Mouse (Mus musculus) embryonic facial prominence, embryonic 11.5 days (tissue): ENCODE measurements at regions not wholly inside any gene's neighbourhood (a gene's known extent, or its start where the extent isn't known, plus 50 kb on each side); places are given as distances from the start of the nearest gene placed in this dataset.

Source experiments
- ATAC-seq: fragments of 200-750 bp; cut with Nextera tagmentation; replicated peaks from 2 replicates; pipeline ENCODE4 v1.8.0; 2017; ENCODE audit warnings: low read depth; ENCODE audit not compliant: insufficient number of reproducible peaks, low FRiP score, low TSS enrichment
- DNase-seq: peaks from one replicate; pipeline ENCODE4 v3.0.0-alpha.2; 2015; ENCODE audit warnings: low spot score
- H3K27ac ChIP-seq: fragments of 300-500 bp; sonication (generic); replicated peaks from 2 replicates; pipeline ENCODE4 v1.5.1; 2014; ENCODE audit warnings: mild to moderate bottlenecking, low read depth, low read length, control low read depth
- H3K27me3 ChIP-seq: fragments of 300-500 bp; sonication (generic); 2 replicates; pipeline ENCODE4 v1.6.1; 2014; ENCODE audit warnings: mild to moderate bottlenecking, low read length, moderate library complexity, mixed read lengths; ENCODE audit not compliant: control insufficient read depth, insufficient read depth
- H3K36me3 ChIP-seq: fragments of 300-500 bp; sonication (generic); replicated peaks from 2 replicates; pipeline ENCODE4 v1.6.1; 2014; ENCODE audit warnings: low read depth, mild to moderate bottlenecking, low read length, moderate library complexity, mixed read lengths; ENCODE audit not compliant: control insufficient read depth, insufficient read depth
- H3K4me1 ChIP-seq: fragments of 300-500 bp; sonication (generic); 2 replicates; pipeline ENCODE4 v1.6.1; 2014; ENCODE audit warnings: low read length, mixed read lengths; ENCODE audit not compliant: control insufficient read depth, insufficient read depth
- H3K4me2 ChIP-seq: fragments of 300-500 bp; sonication (generic); 2 replicates; pipeline ENCODE4 v1.6.1; 2014; ENCODE audit warnings: low read depth, mild to moderate bottlenecking, control low read depth, low read length, moderate library complexity
- H3K4me3 ChIP-seq: fragments of 300-500 bp; sonication (generic); 2 replicates; pipeline ENCODE4 v1.5.1; 2014; ENCODE audit warnings: low read depth, low read length, control low read depth
- H3K9ac ChIP-seq: fragments of 300-500 bp; sonication (generic); replicated peaks from 2 replicates; pipeline ENCODE4 v1.6.1; 2014; ENCODE audit warnings: mild to moderate bottlenecking, control low read depth, low read length
- H3K9me3 ChIP-seq: fragments of 300-500 bp; sonication (generic); replicated peaks from 2 replicates; pipeline ENCODE4 v1.6.1; 2016; ENCODE audit warnings: mild to moderate bottlenecking, low read length, inconsistent platforms, mixed read lengths; ENCODE audit not compliant: control insufficient read depth
- WGBS: fragments of 180-500 bp; shearing (Covaris S2); extraction: QIAGEN DNeasy Blood & Tissue Kit; methylation state at CpG from one replicate; pipeline ENCODE4 v1.1.7; 2014; 5-methylcytosine and 5-hydroxymethylcytosine counted together

DNA sequence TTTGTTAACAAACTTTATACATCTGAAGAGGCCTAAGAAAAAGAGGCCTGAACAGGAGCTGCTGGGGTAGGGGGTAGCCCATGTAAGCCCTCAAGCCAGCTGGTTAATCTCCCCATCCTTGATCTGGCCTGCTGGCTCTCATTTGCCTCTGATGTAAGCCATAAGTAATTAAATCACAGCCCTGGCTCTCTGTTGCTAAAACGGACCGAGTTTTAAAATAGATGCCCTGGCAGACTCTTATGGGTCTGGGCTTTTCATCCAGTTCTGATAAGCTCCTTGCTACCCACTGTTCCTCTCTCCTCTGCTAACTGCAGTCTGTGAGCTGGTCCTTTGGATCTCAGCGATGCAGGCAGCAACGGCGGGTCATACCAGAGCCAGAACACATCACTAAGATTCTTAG is 259.3 kb upstream of the Gria1 start:
- Histone ChIP-seq H3K36me3 (no peaks in the 10 kb centered on the region), H3K4me3 (no peak overlapping the region), H3K4me1 (no peaks in the 10 kb centered on the region), H3K4me2 (no peak overlapping the region), H3K9ac (no peak overlapping the region), H3K27ac (no peak overlapping the region), H3K9me3 (no peaks in the 10 kb centered on the region), H3K27me3 (no peaks in the 10 kb centered on the region)
- no peak for ATAC-seq
- 49% methylated on average over 5 of the region's 5 CpGs for WGBS
- DNase-seq = no peak

DNA sequence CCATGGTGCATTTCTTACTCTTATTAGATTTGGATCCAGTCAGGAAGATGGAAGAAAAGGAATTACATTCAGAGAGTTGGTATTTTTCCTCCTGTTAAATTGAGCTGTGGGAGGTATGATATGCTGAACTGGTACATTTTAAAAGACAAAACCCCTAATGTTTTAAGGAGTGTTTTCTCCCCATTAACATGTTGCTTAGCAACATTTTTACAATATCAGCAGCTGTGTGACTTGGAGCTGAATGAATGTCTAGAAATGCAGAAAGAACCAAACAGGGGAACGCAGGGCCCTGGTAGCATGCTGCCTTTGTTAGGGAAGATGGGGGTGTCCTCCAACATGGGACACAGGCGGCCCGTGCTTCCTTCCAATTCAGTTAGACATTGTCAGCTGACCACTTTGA is 257.5 kb upstream of the Gria1 start:
- WGBS = 85% methylated on average over 3 of the region's 3 CpGs
- Histone ChIP-seq H3K4me3 (no peak overlapping the region), H3K27ac (no peak overlapping the region)

DNA sequence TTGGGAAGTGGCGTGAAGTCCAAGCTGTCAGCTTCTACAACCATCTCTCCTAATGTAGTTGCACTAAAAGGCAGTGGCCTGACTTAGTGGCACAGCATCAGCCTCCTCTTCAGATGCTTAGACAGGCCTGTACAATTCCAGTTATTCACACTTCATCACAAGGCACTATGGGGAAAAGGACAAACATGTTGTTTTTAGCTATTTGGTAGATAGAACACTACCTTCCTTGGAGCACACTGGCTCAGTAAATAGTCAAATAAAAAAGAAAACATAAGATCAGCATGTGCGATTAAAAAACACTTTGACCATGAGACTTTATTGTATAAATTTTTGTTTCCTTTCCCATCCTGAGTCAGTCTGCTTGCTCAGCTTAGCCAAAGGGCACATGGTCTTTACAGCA is 250.7 kb upstream of the Gria1 start:
- Histone ChIP-seq H3K9ac (no peak overlapping the region), H3K9me3 (no peaks in the 10 kb centered on the region), H3K4me1 (no peaks in the 10 kb centered on the region), H3K36me3 (no peaks in the 10 kb centered on the region), H3K4me3 (no peak overlapping the region), H3K4me2 (no peak overlapping the region), H3K27me3 (no peaks in the 10 kb centered on the region), H3K27ac (no peak overlapping the region)
- DNase-seq = no peak
- WGBS = 98% methylated on average over 2 of the region's 2 CpGs
- no peak for ATAC-seq

More for the DNA sequence above, 257.5 kb upstream of the Gria1 start:
- no peaks in the 10 kb centered on the region for H3K36me3 ChIP-seq
- no peaks in the 10 kb centered on the region for H3K27me3 ChIP-seq
- no peak overlapping the region for H3K9ac ChIP-seq
- H3K4me1 ChIP-seq = no peaks in the 10 kb centered on the region
- H3K9me3 ChIP-seq = no peaks in the 10 kb centered on the region
- DNase-seq = no peak
- no peak overlapping the region for H3K4me2 ChIP-seq
- ATAC-seq = no peak

DNA sequence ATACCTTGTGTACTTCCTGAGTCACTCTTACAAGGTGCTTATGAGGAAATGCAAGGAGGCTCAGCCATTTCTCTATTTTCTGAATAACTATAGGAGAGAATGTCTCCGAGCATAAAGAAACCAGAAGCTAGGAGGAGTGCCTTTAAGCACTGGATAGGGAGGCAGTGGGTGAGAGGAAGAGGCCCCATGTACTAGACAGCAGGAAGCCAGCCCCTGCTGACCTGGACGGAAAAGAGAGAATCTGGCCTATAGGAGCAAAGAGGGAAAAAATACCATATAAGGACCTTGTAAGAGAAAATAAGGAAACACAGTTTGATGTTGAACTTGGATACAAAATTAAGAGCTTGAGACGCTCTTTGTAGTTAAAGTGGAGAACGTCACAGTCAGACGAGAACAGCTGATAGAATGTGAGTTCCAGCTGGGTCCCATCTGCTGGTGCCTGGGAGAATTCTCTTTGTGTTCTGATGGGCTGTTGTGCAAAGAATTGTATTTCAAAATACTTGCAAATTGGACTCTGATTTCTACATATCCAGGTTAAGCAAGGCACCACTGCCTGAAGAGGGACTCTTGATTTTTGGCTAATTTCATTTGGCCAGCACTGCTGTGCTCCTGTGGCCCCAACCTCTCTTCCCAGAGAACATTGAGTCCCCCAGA is 248.6 kb upstream of the Gria1 start:
- Histone ChIP-seq H3K36me3 (no peaks in the 10 kb centered on the region), H3K4me2 (no peak overlapping the region), H3K9me3 (no peaks in the 10 kb centered on the region), H3K4me1 (no peaks in the 10 kb centered on the region), H3K9ac (no peak overlapping the region), H3K4me3 (no peak overlapping the region), H3K27ac (no peak overlapping the region), H3K27me3 (no peaks in the 10 kb centered on the region)
- WGBS = 63% methylated on average over 5 of the region's 5 CpGs
- DNase-seq (no peak), ATAC-seq (no peak)

DNA sequence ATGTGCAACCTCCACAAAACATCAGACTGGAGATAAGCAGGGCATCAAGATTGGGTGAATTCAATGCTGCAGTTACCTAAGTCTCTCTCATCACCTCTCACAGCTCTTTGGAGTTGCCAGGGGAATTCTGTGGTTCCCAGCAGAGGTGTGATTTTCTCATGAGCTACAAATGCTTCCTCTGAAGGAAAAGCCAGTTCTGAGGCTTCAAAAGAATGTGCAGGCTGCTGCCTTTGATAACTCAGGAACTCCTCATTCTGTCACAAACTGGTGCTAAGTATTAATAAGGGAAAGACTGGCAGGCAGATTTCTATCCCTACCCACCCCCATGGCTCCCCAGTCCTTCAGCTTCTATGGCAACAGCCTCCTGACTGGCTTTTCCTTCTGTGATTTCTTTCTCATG is 243.8 kb upstream of the Gria1 start:
- H3K27ac ChIP-seq = no peak overlapping the region
- H3K4me1 ChIP-seq = no peaks in the 10 kb centered on the region
- no peak overlapping the region for H3K4me2 ChIP-seq
- DNase-seq (no peak), ATAC-seq (no peak)
- no peaks in the 10 kb centered on the region for H3K36me3 ChIP-seq
- no peaks in the 10 kb centered on the region for H3K9me3 ChIP-seq
- no peaks in the 10 kb centered on the region for H3K27me3 ChIP-seq
- no peak overlapping the region for H3K9ac ChIP-seq
- no peak overlapping the region for H3K4me3 ChIP-seq

- H3K9ac ChIP-seq = no peak overlapping the region
- H3K4me2 ChIP-seq = no peak overlapping the region
- no peaks in the 10 kb centered on the region for H3K36me3 ChIP-seq
- DNase-seq (no peak), ATAC-seq (no peak)
- H3K9me3 ChIP-seq = no peaks in the 10 kb centered on the region
- no peaks in the 10 kb centered on the region for H3K27me3 ChIP-seq
- H3K27ac ChIP-seq = no peak overlapping the region
- WGBS = 83% methylated on average over 4 of the region's 4 CpGs
- H3K4me1 ChIP-seq = no peaks in the 10 kb centered on the region
- no peak overlapping the region for H3K4me3 ChIP-seq
Observed at GRCm38 (mm10) chr11:56786351-56786750, 224.8 kb upstream of the Gria1 start.

- Histone ChIP-seq H3K9ac (no peak overlapping the region), H3K4me2 (no peak overlapping the region), H3K27me3 (no peaks in the 10 kb centered on the region), H3K4me1 (no peaks in the 10 kb centered on the region), H3K4me3 (no peak overlapping the region), H3K36me3 (no peaks in the 10 kb centered on the region), H3K27ac (no peak overlapping the region), H3K9me3 (no peaks in the 10 kb centered on the region)
- 75% methylated on average over 2 of the region's 2 CpGs for WGBS
- DNase-seq (no peak), ATAC-seq (no peak)
Observed at GRCm38 (mm10) chr11:56792691-56793090, 218.5 kb upstream of the Gria1 start.

DNA sequence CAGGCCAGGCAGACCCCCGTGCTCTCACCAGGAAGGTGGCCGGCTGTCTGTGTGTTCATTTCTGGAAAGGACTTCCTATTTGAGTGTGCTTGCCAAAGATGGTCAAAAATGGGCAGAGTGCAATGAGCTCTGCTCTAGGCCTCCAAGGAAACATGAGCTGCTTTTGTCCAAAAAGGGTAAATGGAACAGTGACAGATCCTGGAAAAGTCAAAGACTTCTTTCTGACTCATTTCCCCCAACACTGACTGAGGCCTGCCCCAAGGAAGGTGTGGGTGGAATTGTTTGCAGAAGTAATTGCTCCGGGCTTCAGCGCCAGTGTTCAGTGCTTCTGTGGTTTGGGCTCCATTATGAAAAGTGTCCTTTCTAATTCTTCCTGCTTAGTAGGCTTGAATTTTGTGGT is 203.9 kb upstream of the Gria1 start:
- no peak for ATAC-seq
- 92% methylated on average over 4 of the region's 4 CpGs for WGBS
- Histone ChIP-seq H3K4me2 (no peak overlapping the region), H3K4me3 (no peak overlapping the region), H3K9me3 (no peaks in the 10 kb centered on the region), H3K4me1 (no peaks in the 10 kb centered on the region), H3K9ac (no peak overlapping the region), H3K27me3 (no peaks in the 10 kb centered on the region), H3K27ac (no peak overlapping the region), H3K36me3 (no peaks in the 10 kb centered on the region)
- no peak for DNase-seq
